Mouse (Mus musculus) gastrocnemius, adult 2 months (tissue): ENCODE data around the gene Thap4. TPM values are rescaled to one million over a fixed set of nuclear protein-coding genes. Genes with fewer than 3 reads are reported as not detected.
A peak's percentile ranks its signal among the peaks of the same experiment; 100 is the strongest.
"Not testable (repeated sequence)": the region's sequence is repeated elsewhere in the genome, so short reads cannot be mapped to it uniquely, and the experiment has no call there.

Experiments
- DNase-seq: peaks from one replicate; pipeline ENCODE4 v3.0.0; 2022
- H3K27ac ChIP-seq: fragments of 200-600 bp; 2 replicates; pipeline ENCODE4 v1.8.1; 2022; ENCODE audit warnings: mild to moderate bottlenecking
- H3K4me3 ChIP-seq: fragments of 200-600 bp; 2 replicates; pipeline ENCODE4 v1.8.1; 2022; ENCODE audit warnings: mild to moderate bottlenecking, moderate library complexity
- CTCF ChIP-seq: fragments of 200-600 bp; IDR thresholded peaks from 2 replicates; pipeline ENCODE4 v1.8.1; 2022; ENCODE audit warnings: antibody characterized with exemption, mild to moderate bottlenecking, moderate library complexity
- intact Hi-C: fragments of 180-260 bp; cut with DNase I; formaldehyde crosslinking; loops from one replicate; pipeline ENCODE4 v1.15.1; 2025
- total RNA-seq, 2 experiments: library from RNA; stranded (reverse); gene quantifications; 2 replicates each; pipeline ENCODE4 v1.2.3; 2021

The Thap4 gene
- total RNA-seq, 2 experiments from 2014 or later, result 70.0 to 94.1 TPM

GRCm38 (mm10) chr1:93764871-93765591, 10.4 kb upstream of the Thap4 start:
- Histone ChIP-seq H3K27ac (no peak overlapping the region), H3K4me3 (no peak overlapping the region)
- TF ChIP-seq CTCF, result no peak
- DNase-seq, result no peak
- intact Hi-C loops, result no loop called here

DNA sequence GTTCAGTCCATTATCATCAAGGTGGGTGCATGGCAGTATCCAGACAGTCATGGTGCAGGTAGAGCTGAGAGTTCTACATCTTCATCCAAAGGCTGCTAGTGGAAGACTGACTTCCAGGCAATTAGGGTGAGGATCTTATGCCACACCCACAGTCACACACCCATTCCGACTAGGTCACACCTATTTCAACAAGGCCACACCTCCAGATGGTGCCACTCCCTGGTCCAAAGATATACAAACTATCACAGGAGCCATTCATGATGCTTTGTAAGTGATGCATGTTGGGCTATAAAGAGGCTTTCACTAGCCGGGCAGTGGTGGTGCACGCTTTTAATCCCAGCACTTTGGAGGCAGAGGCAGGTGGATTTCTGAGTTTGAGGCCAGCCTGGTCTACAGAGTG, 8.9 kb upstream of the Thap4 start:
- intact Hi-C loops, DNase-seq, H3K27ac ChIP-seq, H3K4me3 ChIP-seq: not testable (repeated sequence)

DNA sequence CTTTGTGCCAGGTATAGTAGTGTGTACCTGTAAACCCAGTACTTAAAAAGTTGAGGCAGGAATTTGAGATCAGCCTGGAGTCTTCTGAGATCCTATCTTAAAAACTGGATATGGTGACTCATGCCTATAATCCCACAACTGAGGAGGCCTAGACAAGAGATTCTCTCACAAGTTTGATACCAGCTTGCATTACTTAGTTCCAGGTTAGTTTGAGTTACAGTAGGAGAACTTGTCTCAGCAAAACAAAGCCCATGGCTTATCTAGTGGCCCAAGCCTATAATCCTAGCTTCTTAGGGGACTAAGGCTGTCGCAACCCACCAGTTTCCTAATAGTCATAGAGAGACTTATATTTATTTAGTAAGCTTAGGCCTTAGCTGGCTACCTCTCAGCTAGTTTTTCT, 5.4 kb upstream of the Thap4 start:
- no peak for TF ChIP-seq CTCF
- intact Hi-C loops, result no loop called here
- Histone ChIP-seq H3K27ac (no peak overlapping the region), H3K4me3 (no peak overlapping the region)
- DNase-seq, result no peak

DNA sequence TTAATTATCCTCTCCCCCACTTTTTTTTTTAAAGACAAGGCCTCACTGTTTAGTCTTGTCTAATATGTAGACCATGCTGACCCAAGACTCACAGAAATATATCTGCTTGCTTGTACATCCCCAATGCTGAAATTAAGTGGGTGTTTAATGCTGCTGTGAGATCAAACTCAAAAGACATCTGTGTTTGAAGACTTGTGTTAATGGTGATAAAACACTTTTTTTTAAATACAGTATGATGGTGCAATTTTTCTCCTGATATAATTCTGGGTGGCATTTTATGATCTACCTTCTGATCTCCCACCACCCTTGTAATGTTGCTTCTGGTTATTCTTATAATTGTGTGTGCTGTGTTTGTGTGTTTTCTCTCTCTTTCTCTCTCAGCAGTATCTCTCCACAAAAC, 1.5 kb upstream of the Thap4 start:
- no peak overlapping the region; the same call in 1 of the 2 replicates for H3K4me3 ChIP-seq
- DNase-seq, result no peak
- no peak for TF ChIP-seq CTCF
- H3K27ac ChIP-seq, result no peak overlapping the region
- intact Hi-C loops, result loop anchor here (10.0 kb wide), 1 partner anchor 311 kb away; no protein-coding TSS in a partner anchor

- no peak for DNase-seq
- intact Hi-C loops, result loop anchor here (2.0 to 10.0 kb wide), 2 partner anchors 47 to 311 kb away; partner anchors contain the start of gene Ing5
- TF ChIP-seq CTCF, result no peak
- Histone ChIP-seq H3K27ac (peak overlapping the region; percentile 91; the same call in 1 of the 2 replicates), H3K4me3 (peak overlapping the region; percentile 94)
Observed at GRCm38 (mm10) chr1:93755618-93756017, 954 bp upstream of the Thap4 start.

- TF ChIP-seq CTCF, result no peak
- Histone ChIP-seq H3K4me3 (peak overlapping the region; percentile 94), H3K27ac (peak overlapping the region; percentile 91)
- no peak for DNase-seq
- intact Hi-C loops, result loop anchor here (2.0 to 10.0 kb wide), 2 partner anchors 48 to 310 kb away; partner anchors contain the start of gene Ing5
Observed at GRCm38 (mm10) chr1:93755291-93755610, 587 bp upstream of the Thap4 start.

- no peak for DNase-seq
- intact Hi-C loops, result loop anchor here (2.0 to 10.0 kb wide), 3 partner anchors 49 to 309 kb away; partner anchors contain the start of gene Ing5
- Histone ChIP-seq H3K4me3 (peak overlapping the region; percentile 94), H3K27ac (peak overlapping the region; percentile 91)
- TF ChIP-seq CTCF, result no peak
Observed at GRCm38 (mm10) chr1:93753911-93754572, 622 bp downstream of the Thap4 start.

GRCm38 (mm10) chr1:93751290-93751689, 3.4 kb downstream of the Thap4 start, which contains the start of gene Atg4b:
Gene Atg4b (plus strand): TSS chr1:93751500.
- Histone ChIP-seq H3K27ac (no peak within 1 kb of the TSS), H3K4me3 (no peak within 1 kb of the TSS)
- DNase-seq, result no peak
- intact Hi-C loops, result loop anchor here (5.0 to 10.0 kb wide), 2 partner anchors 114 to 306 kb away; no protein-coding TSS in a partner anchor
- TF ChIP-seq CTCF, result no peak

GRCm38 (mm10) chr1:93748539-93748938, 6.1 kb downstream of the Thap4 start:
- Histone ChIP-seq H3K27ac (no peak overlapping the region), H3K4me3 (no peak overlapping the region)
- no peak for TF ChIP-seq CTCF
- intact Hi-C loops, result no loop called here
- no peak for DNase-seq

- Histone ChIP-seq H3K4me3 (no peak overlapping the region), H3K27ac (no peak overlapping the region)
- TF ChIP-seq CTCF, result no peak
- no peak for DNase-seq
- intact Hi-C loops, result no loop called here
Observed at GRCm38 (mm10) chr1:93746179-93746578, 8.5 kb downstream of the Thap4 start.

- intact Hi-C loops, result no loop called here
- no peak for DNase-seq
- peak; percentile 31; the same call in 1 of the 2 replicates for TF ChIP-seq CTCF
- H3K4me3 ChIP-seq, result no peak overlapping the region
- H3K27ac ChIP-seq, result no peak overlapping the region
Observed at GRCm38 (mm10) chr1:93742910-93743309, 11.8 kb downstream of the Thap4 start.

- Histone ChIP-seq H3K27ac (no peak overlapping the region), H3K4me3 (no peak overlapping the region)
- no peak for TF ChIP-seq CTCF
- DNase-seq, result no peak
- intact Hi-C loops, result no loop called here
Observed at GRCm38 (mm10) chr1:93741987-93742386, 12.7 kb downstream of the Thap4 start.

- Histone ChIP-seq H3K4me3 (no peak overlapping the region), H3K27ac (no peak overlapping the region)
- no peak for TF ChIP-seq CTCF
- intact Hi-C loops, result no loop called here
- no peak for DNase-seq
Observed at GRCm38 (mm10) chr1:93740671-93741070, 14.0 kb downstream of the Thap4 start.
